12 mouse cellular contexts compared by ENCODE assay signal in the genomic region with DNA sequence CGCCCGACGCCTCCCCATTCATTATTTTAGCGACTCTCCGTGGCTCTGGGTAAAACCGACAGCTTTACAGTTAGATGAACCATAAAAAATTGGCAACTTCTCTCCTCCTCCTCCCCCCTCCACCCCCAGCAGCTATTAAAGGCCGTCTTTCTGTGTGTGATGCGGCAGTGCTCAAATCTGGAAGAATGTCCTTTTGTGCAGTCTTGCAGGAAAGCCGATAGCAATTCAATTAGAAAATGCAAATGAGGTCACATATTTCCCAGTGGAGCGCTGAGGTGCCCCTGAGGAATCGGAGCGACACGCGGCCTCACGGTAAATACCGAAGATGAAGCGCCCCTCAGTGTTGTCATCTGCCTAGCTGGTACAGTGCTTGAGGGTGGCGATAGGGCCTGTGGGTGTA.
DNase-seq lines count a peak whose midpoint lies in the region; ATAC-seq and TF ChIP-seq lines count a peak whose summit lies in the region.
"Had no signal": no experiment of that assay in that cellular context is flagged by ENCODE, and none has a peak within 500 bp of the region (broad histone marks: within the 10 kb centered on the region; RNA-seq: fewer than 3 reads in every experiment).

No protein-coding gene starts in this region.

- WGBS in forebrain, postnatal 0 days, result 10% methylated on average over 18 of the region's 18 CpGs
- 10% methylated on average over 18 of the region's 18 CpGs for WGBS in midbrain, embryonic 14.5 days

- in situ Hi-C loops in ES-E14 (cut with MboI; ENCODE audit: low sequenced_read_pairs in 2 of 2, unreplicated experiment in 2 of 2), result no loop called here

- peak overlapping the region; percentile 25; the same call in 1 of the 2 replicates for H3K27ac ChIP-seq in ES-E14 (ENCODE audit: insufficient read depth, low read depth, low read length, poor library complexity, severe bottlenecking)
- H3K27ac ChIP-seq in forebrain, postnatal 0 days (ENCODE audit: low read depth, low read length), result no peak overlapping the region
- H3K27ac ChIP-seq in midbrain, embryonic 14.5 days (replicated peaks; ENCODE audit: low read depth, low read length), result peak overlapping the region; percentile 60
- H3K27ac ChIP-seq: limb, embryonic 13.5 days; stomach, postnatal 0 days had no signal

- peak overlapping the region; percentile 20 for H3K4me2 ChIP-seq in forebrain, postnatal 0 days (ENCODE audit: low read depth)
- H3K4me2 ChIP-seq in midbrain, embryonic 14.5 days (ENCODE audit: low read length), result peak overlapping the region; percentile 8; the same call in 1 of the 2 replicates
- H3K4me2 ChIP-seq: limb, embryonic 13.5 days; lung, embryonic 14.5 days had no signal

- H3K9me3 ChIP-seq in ES-E14 (ENCODE audit: control insufficient read depth, insufficient read depth, low read depth, low read length), result no peaks in the 10 kb centered on the region
- H3K9me3 ChIP-seq in forebrain, postnatal 0 days (ENCODE audit: low read length), result no peaks in the 10 kb centered on the region
- no peaks in the 10 kb centered on the region for H3K9me3 ChIP-seq in midbrain, embryonic 14.5 days (ENCODE audit: control insufficient read depth, low read length)
- H3K9me3 ChIP-seq: limb, embryonic 13.5 days had no signal

- H3K4me3 ChIP-seq in ES-E14 (ENCODE audit: insufficient read depth in 1 of 2, low read depth in 1 of 2, low read length in 2 of 2, poor library complexity in 1 of 2, severe bottlenecking in 1 of 2), result no peak overlapping the region
- no peak overlapping the region for H3K4me3 ChIP-seq in forebrain, postnatal 0 days (ENCODE audit: low read depth, low read length)
- no peak overlapping the region for H3K4me3 ChIP-seq in midbrain, embryonic 14.5 days (replicated peaks; ENCODE audit: low read depth, low read length)
- H3K4me3 ChIP-seq: limb, embryonic 13.5 days had no signal

- peak; percentile 46; the same call in 1 of the 2 replicates for ATAC-seq in cerebellum, adult (ENCODE audit: insufficient number of reproducible peaks, low FRiP score, low TSS enrichment)
- ATAC-seq in forebrain, postnatal 0 days, result peak; percentile 55
- peak; percentile 73 for ATAC-seq in midbrain, embryonic 14.5 days (ENCODE audit: low FRiP score, low TSS enrichment)

- TF ChIP-seq CTCF in forebrain, postnatal 0 days (IDR thresholded peaks at IDR 0.05; ENCODE audit: low read depth), result no peak

- no peak overlapping the region for H3K9ac ChIP-seq in ES-E14 (ENCODE audit: insufficient read depth, low read depth, low read length, poor library complexity, severe bottlenecking)
- peak overlapping the region; percentile 15; the same call in 1 of the 2 replicates for H3K9ac ChIP-seq in forebrain, postnatal 0 days
- no peak overlapping the region for H3K9ac ChIP-seq in midbrain, embryonic 14.5 days (replicated peaks; ENCODE audit: low read length)
- H3K9ac ChIP-seq: limb, embryonic 13.5 days; lung, embryonic 14.5 days had no signal

- no peaks in the 10 kb centered on the region for H3K36me3 ChIP-seq in ES-E14 (ENCODE audit: control insufficient read depth, insufficient read depth, low read length, poor library complexity, severe bottlenecking)
- H3K36me3 ChIP-seq in forebrain, postnatal 0 days (ENCODE audit: insufficient read depth), result no peaks in the 10 kb centered on the region
- no peaks in the 10 kb centered on the region for H3K36me3 ChIP-seq in midbrain, embryonic 14.5 days (ENCODE audit: control insufficient read depth, insufficient read depth, low read length)
- H3K36me3 ChIP-seq: limb, embryonic 13.5 days had no signal

- DNase-seq in cerebellum, adult 11 months, result no peak
- DNase-seq in ES-E14 (ENCODE audit: low read depth, low spot score), result no peak
- DNase-seq in forebrain, postnatal 0 days, result peak; percentile 37
- peak; percentile 82 for DNase-seq in midbrain, embryonic 14.5 days
- DNase-seq in thymus, adult 18-20 months, result no peak
- DNase-seq in adrenal gland, adult 2 months, result no peak
- DNase-seq in heart, adult 18-20 months, result no peak
- DNase-seq: lung, embryonic 14.5 days; right cerebral cortex, postnatal 25 days had no signal

- no peaks in the 10 kb centered on the region for H3K27me3 ChIP-seq in forebrain, postnatal 0 days (ENCODE audit: insufficient read depth, low read length)
- H3K27me3 ChIP-seq in midbrain, embryonic 14.5 days (ENCODE audit: control insufficient read depth, insufficient read depth, low read length), result no peaks in the 10 kb centered on the region
- H3K27me3 ChIP-seq: limb, embryonic 13.5 days had no signal

- H3K4me1 ChIP-seq in ES-E14 (ENCODE audit: control insufficient read depth in 2 of 2, insufficient read depth in 2 of 2, low read length in 2 of 2, poor library complexity in 1 of 2), result peaks cover 2 to 3% of the 10 kb centered on the region in 2 experiments; a peak in 1 of 4 replicates
- H3K4me1 ChIP-seq in forebrain, postnatal 0 days (ENCODE audit: insufficient read depth), result 0 out of 2 replicates have a peak, but pooled peaks cover 5% of the 10 kb centered on the region
- H3K4me1 ChIP-seq in midbrain, embryonic 14.5 days (ENCODE audit: control insufficient read depth, insufficient read depth, low read length), result peaks cover 13% of the 10 kb centered on the region

TF ChIP-seq in ES-E14, 5 proteins besides CTCF, POLR2A, EP300 and RAD21:
- no peak for TF ChIP-seq HCFC1 (IDR thresholded peaks at IDR 0.05; ENCODE audit: borderline replicate concordance, insufficient read depth, low read length)
- no peak for TF ChIP-seq MAFK (IDR thresholded peaks at IDR 0.05; ENCODE audit: insufficient read depth, low read depth, low read length)
- TF ChIP-seq CHD2 (IDR thresholded peaks at IDR 0.05; ENCODE audit: low read depth, low read length), result no peak
- no peak for TF ChIP-seq ZNF384 (IDR thresholded peaks at IDR 0.05; ENCODE audit: low read depth, low read length)
- no peak for TF ChIP-seq ZC3H11A (IDR thresholded peaks at IDR 0.05; ENCODE audit: borderline replicate concordance, low read depth, low read length)

Comparison
In these comparisons a context has a peak if more than half of its experiments do, and no peak if none do; other contexts are left out.
1. DNase-seq: peak in forebrain, postnatal 0 days (single experiment) and midbrain, embryonic 14.5 days (single experiment); none in cerebellum, adult 11 months (single experiment), ES-E14 (single experiment), thymus, adult 18-20 months (0 of 2), adrenal gland, adult 2 months (single experiment) and heart, adult 18-20 months (0 of 2).
2. Peak in every context shown above with its lines, with median percentiles within 50 percentile points of each other: ATAC-seq.